Mouse (Mus musculus): ENCODE results near the gene Gm1604a. TPM values are rescaled to one million over a fixed set of nuclear protein-coding genes. Genes with fewer than 3 reads are reported as not detected.
"Not testable (repeated sequence)": the region's sequence is repeated elsewhere in the genome, so short reads cannot be mapped to it uniquely, and the experiment has no call there.

Gm1604a gene
- total RNA-seq, 2 experiments from 2014 or later, result 1.1 to 1.8 TPM

DNA sequence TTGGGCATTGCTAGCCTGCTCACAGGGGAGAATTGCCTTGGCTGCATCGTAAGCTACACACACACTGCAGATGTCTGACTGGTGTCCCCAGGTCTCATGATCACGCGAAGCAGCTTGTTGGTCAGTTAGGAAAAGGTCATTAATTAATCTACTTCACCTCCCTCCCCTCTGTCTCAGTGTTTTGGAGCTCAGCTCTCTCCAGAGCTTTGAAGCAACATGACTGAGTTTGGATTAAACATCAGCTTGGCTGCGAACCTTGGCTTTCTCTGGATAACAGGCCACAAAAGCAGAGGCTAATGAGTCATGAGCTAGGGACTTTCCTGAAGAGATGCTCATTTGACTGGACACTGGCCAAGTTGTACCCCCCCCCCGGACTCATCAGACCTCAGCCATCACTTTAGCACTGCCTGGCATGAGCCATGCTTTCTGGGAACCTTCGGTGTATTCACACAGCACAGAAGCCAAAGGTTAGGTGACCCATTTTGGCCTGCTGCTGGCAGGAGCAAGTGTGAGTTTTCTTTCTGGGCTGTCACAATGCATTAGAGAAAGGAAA is 5.3 kb downstream of the Gm1604a start:
- not testable (repeated sequence) for H3K27ac ChIP-seq; H3K4me3 ChIP-seq; DNase-seq (ENCODE audit: low spot score in 2 of 2)

DNA sequence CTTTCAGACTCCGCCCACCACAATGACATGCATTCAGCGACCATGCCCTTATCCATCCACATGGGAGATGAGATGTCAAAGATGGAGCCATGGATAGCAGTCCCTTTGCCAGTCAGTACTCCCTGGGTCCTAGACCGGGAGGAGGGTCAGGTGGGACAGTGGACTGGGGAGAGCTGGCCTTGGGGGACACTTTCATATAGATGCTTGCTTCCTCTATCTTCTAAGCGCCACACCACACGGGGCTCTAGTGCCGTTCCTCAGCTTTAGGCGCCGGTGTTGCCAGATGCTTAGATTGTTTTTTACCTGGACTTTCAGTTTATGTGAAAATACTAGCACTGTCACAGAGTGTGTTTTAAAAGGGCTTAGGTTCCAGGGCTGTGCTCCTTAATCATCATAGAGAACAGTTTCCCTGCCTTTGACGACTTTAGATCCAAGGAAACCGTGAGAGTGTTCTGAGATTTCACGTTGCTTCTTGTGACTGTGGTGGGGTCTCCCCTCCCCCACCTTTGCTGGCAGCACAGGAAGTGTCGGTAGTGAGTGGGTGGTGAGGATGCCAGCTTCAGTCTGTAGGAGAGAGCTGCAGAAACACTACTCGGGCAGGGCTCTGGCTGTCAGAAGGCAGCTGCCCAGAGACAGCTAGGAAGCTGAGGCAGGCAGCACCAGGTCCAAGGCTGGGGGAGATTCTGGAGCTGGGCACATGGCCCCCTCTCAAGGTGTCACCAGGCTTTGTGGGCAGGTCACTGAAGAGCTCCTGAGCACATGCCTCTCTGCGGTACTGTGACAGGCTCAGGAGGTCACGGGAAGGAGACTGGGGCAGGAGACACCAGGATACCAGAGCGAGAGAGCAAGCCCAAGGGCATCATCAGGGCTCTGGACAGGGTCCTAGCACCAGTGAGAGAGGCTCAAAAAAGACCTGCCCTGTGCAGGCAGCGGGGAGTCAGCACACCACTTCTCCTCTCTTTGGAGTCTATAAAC is 8.1 kb downstream of the Gm1604a start:
- H3K27ac ChIP-seq; DNase-seq (ENCODE audit: low spot score in 2 of 2); H3K4me3 ChIP-seq: not testable (repeated sequence)

DNA sequence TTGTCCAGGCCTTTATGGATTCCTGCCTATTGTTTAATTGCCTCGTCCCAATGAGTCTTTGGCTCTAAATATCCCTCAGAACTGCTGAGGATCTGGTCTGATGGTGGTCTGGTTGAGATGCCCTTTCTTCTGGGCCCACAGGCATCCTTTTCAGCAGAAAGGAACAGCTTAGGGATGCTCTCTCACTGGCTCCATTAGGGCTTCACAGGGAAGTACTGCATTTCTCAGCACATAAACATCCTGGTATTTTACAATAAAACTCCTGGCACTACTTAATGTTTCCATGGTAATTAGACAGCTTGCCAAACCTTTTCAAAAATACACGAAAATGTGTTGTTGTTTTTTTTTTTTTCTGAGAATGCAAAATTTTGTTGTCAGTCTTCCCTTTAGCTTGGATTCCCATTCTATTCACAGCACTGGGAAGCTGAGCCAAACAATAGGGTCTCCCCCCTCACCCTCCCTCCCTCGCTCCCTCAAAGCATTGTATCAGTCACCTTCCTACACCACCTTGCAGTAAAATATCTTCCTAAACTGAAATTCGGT is 43.7 kb downstream of the Gm1604a start:
- not testable (repeated sequence) for H3K4me3 ChIP-seq, H3K27ac ChIP-seq
- peak; percentile 29 to 30 for DNase-seq (ENCODE audit: low spot score in 2 of 2)

DNA sequence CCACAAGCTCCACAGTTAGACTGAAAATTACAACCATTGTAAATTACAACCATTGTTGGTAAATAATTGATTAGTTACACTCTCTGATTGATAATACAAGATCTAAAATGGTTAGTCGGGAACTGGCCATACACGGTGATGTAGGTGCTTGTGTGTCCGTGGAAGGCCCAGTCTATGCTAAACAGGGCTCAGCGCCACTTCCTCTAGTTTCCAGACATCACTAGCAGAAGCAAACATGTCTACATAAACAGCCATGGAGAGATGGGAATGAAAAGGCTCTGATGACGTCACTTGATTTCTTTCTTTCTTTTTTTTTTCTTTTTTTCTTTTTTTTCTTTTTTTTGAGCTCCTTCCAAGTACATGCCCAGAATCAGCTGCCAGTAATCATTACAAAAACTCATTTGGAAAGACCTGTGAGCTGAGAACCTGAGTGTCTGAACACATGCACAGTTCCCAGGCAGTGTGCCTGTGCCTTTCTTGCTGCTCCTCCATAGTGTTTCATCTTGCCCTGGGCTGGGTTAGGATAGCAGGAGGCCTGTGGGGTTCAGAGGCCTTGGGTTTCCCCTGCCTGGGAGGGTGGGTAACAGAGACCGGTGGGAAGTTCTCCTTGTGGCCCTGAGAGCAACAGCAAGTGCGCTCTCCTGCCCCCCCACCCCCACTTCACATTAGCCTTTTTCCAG is 44.3 kb downstream of the Gm1604a start:
- not testable (repeated sequence) for H3K4me3 ChIP-seq; DNase-seq (ENCODE audit: low spot score in 2 of 2)
- peak overlapping the region; percentile 53; the same call in 1 of the 2 replicates for H3K27ac ChIP-seq

DNA sequence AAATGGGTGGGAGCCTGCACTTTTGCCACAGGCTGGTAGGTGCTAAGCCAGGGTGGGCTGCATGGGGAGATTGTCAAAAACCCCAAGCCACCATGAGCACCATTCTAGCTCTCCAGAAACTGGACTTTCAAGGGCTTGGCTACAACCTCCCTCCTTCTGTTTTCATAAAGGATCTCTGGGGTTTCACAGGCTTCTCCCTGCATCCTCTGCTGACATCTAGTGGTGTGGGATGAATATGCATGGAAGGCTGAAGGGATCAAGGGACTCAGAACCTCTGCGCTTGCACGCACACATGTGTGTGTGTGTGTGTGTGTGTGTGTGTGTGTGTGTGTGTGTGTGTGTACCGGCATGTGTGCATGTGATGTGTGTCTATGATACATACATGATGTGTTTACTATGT is 49.1 kb downstream of the Gm1604a start:
- not testable (repeated sequence) for H3K4me3 ChIP-seq, H3K27ac ChIP-seq
- peak; percentile 36 to 54 for DNase-seq (ENCODE audit: low spot score in 2 of 2)
- peak; percentile 58 for TF ChIP-seq CTCF (conservative IDR thresholded peaks at IDR 0.05)

DNA sequence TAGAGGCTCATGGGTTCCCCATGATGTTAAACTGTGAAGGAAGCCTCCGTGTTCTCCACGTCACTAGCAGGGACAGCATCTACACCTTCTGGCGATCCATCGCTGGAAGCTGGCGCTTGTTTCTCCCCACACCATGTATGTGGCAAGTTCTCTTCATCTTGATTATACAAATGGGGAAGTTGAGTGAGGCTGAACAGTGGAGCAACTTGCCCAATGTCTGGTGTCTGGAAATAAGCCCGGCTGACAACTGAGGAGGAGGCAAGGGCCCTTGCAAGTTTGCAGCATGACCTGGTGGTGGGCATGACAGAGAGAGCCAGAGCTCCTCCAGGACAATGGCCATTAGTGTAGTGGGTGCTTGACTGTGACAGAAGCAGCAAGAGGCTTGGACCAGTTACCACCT is 50.2 kb downstream of the Gm1604a start:
- H3K4me3 ChIP-seq; DNase-seq (ENCODE audit: low spot score in 2 of 2); H3K27ac ChIP-seq: not testable (repeated sequence)

DNA sequence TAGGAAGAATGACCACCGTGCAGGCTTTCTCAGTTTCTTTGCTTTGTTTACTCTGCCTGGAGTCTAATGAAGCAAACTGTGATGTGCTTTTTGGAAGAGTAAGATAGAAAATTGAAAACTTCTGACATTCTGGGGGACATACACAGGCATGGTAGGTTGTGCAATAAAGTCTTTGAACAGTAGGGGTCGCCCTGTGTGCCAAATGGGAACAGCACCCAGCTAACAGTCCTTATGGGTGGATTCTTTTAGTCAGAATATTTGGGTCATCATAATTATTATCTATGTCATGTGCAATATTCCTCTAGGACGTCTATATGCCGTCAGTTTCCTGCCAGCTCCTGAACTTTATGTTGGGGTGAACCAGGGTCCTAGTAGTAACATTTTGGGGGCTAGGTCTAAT is 54.2 kb downstream of the Gm1604a start:
- TF ChIP-seq CTCF (conservative IDR thresholded peaks at IDR 0.05), result peak; percentile 57
- DNase-seq (ENCODE audit: low spot score in 2 of 2), result peak; percentile 60 to 83
- not testable (repeated sequence) for H3K27ac ChIP-seq, H3K4me3 ChIP-seq

DNA sequence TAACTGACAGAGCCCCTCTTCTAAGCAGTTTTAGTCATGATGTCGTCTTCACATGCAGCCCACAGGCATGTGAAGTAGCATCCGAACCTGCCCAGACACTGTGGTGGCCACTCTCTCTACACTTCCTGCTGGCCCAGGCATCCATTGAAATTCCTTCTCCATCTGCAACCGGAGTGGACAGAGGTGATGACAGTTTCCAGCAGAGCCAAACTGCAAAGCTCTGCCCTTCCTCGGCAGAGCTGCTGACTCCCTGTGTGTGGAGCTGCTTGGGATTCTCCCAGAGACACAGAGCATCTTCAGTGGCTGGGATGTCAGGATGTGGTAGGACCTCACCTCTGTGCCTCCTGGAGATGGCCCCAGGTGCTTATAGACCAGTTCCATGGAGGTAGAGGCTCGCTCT is 59.2 kb downstream of the Gm1604a start:
- not testable (repeated sequence) for H3K27ac ChIP-seq; DNase-seq (ENCODE audit: low spot score in 2 of 2); H3K4me3 ChIP-seq

DNA sequence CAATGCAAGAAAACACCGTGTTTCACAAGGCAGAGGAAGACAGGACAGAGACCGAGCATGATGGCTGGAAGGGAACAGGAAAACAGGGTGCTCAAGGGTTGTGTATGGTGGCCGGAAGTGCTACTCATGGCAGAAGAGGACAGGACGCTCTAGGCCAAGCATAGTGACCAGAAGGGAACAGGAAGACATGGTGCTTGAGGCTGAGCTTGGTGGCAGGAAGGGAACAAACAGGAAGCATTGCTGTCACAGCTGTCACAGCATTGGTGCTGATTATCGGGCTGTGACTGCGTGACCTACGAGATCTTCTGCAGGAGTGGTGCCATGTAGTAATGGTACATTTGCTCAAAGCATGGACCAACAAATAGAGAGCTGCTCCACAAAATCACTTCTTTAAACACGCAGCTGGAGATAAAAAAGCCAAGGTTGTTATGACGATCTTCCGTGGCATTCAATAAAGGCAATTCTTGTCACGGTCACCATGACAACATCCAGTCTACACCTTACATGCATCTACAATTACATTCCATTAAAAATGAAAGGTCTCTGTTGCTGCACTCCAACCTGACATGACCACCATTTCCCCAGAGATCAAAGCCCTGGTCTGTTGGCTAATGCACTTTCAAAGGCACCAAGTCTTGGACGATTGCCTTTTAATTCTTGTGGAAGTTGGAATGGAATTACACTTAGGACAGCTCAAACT is 60.3 kb downstream of the Gm1604a start:
- not testable (repeated sequence) for DNase-seq (ENCODE audit: low spot score in 2 of 2); H3K27ac ChIP-seq; H3K4me3 ChIP-seq

DNA sequence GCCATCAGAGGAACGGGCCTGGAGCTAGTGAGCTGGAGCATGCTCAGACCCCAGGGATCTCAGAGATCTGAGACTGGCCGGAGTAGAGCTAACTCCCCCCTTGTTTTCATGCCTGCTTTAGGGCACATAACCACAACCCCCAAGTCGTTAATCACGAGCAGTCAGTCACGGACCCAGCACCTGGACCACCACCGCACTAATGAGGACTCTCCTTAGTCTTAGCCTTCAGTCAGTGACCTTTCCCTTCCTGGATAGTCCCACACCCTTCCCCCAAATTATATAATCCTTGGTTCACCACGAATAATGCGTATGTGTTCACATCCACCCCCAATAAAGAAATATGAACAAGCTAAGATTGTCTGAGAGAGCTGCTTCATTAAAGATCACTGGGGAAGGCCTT is 61.5 kb downstream of the Gm1604a start:
- DNase-seq (ENCODE audit: low spot score in 2 of 2); H3K27ac ChIP-seq; H3K4me3 ChIP-seq: not testable (repeated sequence)

DNA sequence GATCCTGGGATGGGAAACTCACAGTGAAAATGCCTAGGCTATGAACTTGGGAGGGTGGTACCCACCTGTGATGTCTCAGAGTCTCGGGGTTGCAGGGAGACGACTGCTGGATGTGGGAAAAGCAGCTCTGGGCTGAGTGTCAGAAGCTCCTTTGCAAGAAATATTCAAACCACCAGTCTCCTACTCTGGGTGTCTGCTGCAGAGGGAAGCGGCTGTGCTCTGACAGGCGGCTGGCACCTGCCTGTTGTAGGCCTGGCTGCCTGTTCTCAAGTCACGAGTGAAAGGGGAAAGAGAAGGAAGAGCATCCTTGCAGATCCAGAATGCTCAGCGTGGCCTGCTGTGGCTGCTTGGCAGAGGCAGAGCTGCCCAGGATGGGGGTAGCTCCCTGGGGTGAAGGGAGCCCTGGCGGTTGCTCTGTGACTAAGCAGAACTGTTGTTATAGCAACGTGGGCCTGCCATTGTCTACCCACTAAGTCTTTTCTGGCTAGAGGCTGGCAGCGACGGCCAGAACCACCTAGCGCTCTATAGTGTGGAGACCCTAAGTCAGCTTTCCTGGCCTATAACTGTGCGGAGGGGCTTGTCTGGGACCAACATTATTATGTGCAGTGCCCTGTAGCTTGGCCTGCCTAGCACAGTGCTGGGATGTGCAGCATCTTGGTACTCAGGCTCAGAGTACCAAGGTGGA is 72.6 kb downstream of the Gm1604a start:
- H3K4me3 ChIP-seq, result not testable (repeated sequence)
- peak overlapping the region; percentile 75 for H3K27ac ChIP-seq

DNA sequence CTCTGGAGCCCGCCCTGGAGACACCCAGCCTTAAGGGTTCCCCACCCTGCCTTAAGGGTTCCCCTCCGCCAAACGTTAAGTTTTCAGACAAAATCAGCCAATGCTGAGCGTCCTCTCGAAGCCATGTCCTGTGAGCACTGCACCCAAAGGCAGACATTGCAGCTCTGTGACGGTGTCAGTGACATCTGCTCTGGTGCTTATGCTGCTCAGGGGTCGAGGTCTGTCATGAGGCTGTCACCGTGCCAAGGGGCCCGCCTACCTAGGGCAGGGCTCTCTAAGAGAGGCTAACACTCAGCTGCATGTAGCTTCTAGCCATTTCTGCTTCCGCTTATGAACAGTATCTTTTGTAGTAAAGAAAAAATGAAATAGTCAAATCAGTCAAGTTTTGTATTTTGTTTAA is 73.7 kb downstream of the Gm1604a start:
- DNase-seq (ENCODE audit: low spot score in 2 of 2); H3K4me3 ChIP-seq; H3K27ac ChIP-seq: not testable (repeated sequence)

More for the DNA sequence above, 72.6 kb downstream of the Gm1604a start:
- not testable (repeated sequence) for DNase-seq (ENCODE audit: low spot score in 2 of 2)

DNA sequence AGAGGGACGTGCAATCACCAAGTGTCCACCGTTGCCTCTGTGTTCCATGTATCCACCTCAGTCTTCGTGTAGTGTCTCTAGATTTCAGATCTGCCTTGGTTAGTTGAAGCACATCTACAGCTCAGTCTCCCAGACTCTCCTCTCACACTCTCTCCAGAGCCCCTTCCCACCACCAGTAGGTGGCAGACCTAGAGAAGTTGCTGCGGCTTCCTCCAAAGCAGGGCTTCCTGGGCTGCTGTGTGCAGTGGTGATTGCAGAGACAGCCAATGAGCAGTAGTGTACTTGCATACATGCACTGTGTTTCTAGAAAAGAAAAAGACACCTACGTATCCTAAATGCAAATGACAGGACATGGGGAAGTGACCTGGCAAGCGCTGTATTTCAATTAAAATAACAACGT is 77.6 kb downstream of the Gm1604a start:
- DNase-seq (ENCODE audit: low spot score in 2 of 2); H3K27ac ChIP-seq; H3K4me3 ChIP-seq: not testable (repeated sequence)

DNA sequence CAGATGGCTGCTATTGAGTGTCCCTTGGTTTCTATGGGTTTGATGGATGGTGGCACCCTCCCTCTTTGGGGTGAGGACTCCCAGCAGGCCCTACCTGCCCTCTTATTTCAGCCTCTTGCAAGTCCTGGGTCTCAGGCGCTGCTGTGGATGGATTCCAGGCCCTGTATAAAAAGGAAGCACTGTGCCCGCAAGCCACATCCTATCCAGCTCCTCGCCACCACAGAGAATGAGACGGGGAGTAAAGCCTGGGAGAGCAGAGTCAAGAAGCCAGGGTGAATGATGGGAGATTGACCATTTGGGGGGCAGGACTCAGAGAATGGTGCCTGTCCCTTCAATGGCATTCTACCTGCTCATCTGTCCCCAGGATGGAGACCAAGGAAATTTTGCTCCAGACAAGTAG is 86.3 kb downstream of the Gm1604a start:
- not testable (repeated sequence) for H3K4me3 ChIP-seq; H3K27ac ChIP-seq; DNase-seq (ENCODE audit: low spot score in 2 of 2)

DNA sequence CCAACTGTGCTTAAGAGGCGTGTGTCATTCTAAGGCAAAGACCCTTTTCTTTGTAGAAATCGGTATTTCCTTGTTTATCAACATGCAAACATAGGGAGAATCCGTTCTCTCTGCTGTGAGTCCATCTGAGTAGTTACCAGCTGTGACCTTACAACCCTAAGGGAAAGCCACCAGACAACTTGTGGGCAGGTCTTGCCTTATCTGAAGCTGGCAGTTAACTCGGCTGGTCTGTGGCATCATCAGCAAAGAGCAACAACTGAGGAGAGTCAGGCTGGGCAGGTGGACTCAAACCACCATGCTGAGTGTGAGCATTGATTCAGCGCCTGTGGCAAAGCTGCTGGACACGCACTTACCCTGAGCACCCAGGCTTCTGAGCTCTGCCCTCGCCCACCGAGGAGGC is 90.9 kb downstream of the Gm1604a start:
- H3K27ac ChIP-seq; DNase-seq (ENCODE audit: low spot score in 2 of 2); H3K4me3 ChIP-seq: not testable (repeated sequence)

DNA sequence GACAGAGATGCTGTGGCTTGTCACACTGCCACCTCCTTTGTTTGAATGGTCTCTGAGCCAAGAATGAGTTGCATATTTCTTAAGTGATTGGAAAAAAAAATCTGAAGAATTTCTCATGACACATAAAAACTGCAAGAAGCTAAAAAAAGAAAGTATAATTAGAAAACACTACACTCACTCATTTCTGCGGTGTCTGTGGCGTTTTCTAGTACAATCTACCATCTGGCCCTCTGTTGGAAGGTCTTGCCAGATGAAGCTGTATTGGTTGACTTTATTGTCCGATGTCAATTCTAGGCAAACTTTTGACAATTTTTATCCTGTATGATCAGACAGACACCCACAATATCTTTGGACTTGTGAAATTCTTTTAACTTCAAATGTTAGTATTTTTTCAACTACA is 95.5 kb downstream of the Gm1604a start:
- H3K4me3 ChIP-seq, H3K27ac ChIP-seq: not testable (repeated sequence)
- peak; percentile 36 to 46 for DNase-seq (ENCODE audit: low spot score in 2 of 2)

DNA sequence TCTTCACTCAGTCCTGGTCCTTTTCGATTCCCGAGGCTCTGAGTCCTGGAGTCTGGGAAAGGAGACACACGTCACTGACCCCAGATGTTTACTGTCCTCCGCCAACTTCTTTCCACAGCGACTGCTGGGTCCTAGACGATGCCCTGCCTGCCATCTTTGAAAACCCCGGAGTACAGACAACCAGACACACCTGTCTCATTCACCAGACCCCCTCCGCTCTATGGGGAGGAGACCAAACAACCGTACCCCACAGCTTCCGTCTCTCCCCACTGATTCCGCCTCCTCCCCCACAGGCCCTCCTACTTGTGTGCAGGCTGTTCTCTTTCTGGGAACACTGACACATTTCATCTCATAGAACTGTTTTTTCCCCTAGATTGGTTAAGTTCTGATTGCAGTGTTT is 97.2 kb downstream of the Gm1604a start:
- H3K4me3 ChIP-seq; H3K27ac ChIP-seq; DNase-seq (ENCODE audit: low spot score in 2 of 2): not testable (repeated sequence)

Measured in layer of hippocampus, adult 2 months (tissue).